In genomic region chr11:31713641-31714121, GRCm38 (mm10) we compare ENCODE assay signal across 7 mouse cellular contexts. TPM values are rescaled to one million over a fixed set of nuclear protein-coding genes. Genes with fewer than 3 reads are reported as not detected.
DNase-seq lines count a peak whose midpoint lies in the region; ATAC-seq and TF ChIP-seq lines count a peak whose summit lies in the region.

No protein-coding gene starts in this region.

- WGBS in neural tube, embryonic 13.5 days = 64% methylated on average over 6 of the region's 6 CpGs

- peaks cover 16% of the 10 kb centered on the region for H3K4me1 ChIP-seq in neural tube, embryonic 13.5 days (replicated peaks)

- no peak overlapping the region for H3K4me3 ChIP-seq in neural tube, embryonic 13.5 days

- 0 out of 2 replicates have a peak, but pooled peaks have one; percentile 3 for TF ChIP-seq CTCF in brain, embryonic 14.5 days (IDR thresholded peaks at IDR 0.05; ENCODE audit: borderline replicate concordance, extremely low read depth, insufficient read depth, insufficient read length)

- no peak overlapping the region for H3K9ac ChIP-seq in neural tube, embryonic 13.5 days

- DNase-seq in brain, embryonic 14.5 days (ENCODE audit: low read depth) = peak; percentile 91
- peak; percentile 77 to 79 for DNase-seq in heart, adult 9 months (ENCODE audit: low spot score in 2 of 2)
- peak; percentile 86 for DNase-seq in kidney, adult 9 months
- peak; percentile 89 for DNase-seq in left cerebral cortex, postnatal 4 days
- peak; percentile 46 for DNase-seq in urinary bladder, adult 2 months (ENCODE audit: low spot score)

- peak; percentile 38; the same call in 1 of the 2 replicates for ATAC-seq in erythroblast, adult 5-6 weeks (replicated peaks; ENCODE audit: low FRiP score, poor library complexity, severe bottlenecking)
- ATAC-seq in neural tube, embryonic 13.5 days (ENCODE audit: low read depth) = peak; percentile 81

- peak overlapping the region; percentile 33; the same call in 1 of the 2 replicates for H3K27ac ChIP-seq in neural tube, embryonic 13.5 days (replicated peaks)

- H3K4me2 ChIP-seq in neural tube, embryonic 13.5 days = no peak overlapping the region

- intact Hi-C loops in left cerebral cortex, postnatal 4 days (cut with DNase I) = no loop called here

- H3K27me3 ChIP-seq in neural tube, embryonic 13.5 days = no peaks in the 10 kb centered on the region

- no peak for TF ChIP-seq POLR2A in brain, embryonic 14.5 days (IDR thresholded peaks at IDR 0.05; ENCODE audit: borderline replicate concordance, extremely low read depth, insufficient read depth, insufficient read length, poor library complexity, severe bottlenecking)

- H3K9me3 ChIP-seq in neural tube, embryonic 13.5 days = no peaks in the 10 kb centered on the region

- H3K36me3 ChIP-seq in neural tube, embryonic 13.5 days = no peaks in the 10 kb centered on the region

RNA-seq across cellular contexts. Expression of gene Bod1, which starts 42.0 kb away (rescaled TPM):
- 194 and 228 TPM in 2 replicates for polyA plus RNA-seq in brain, embryonic 14.5 days (2012; rRNA removed)
- total RNA-seq in erythroblast, adult 5-6 weeks (2015; ENCODE audit: low replicate concordance) = 1.9 and 4.6 TPM in 2 replicates
- 1.5 and 3.2 TPM in 2 replicates for total RNA-seq in erythroblast, adult 5-6 weeks (2017; ENCODE audit: low replicate concordance)
- total RNA-seq in left cerebral cortex, postnatal 4 days (2021) = 10 to 100 TPM; 96.7 to 99.4 TPM
- 137 and 146 TPM in 2 replicates for polyA plus RNA-seq in neural tube, embryonic 13.5 days (2015; fragmentation: Nextera tagmentation; extraction: Ambion mirVana)
- 89.8 and 96.1 TPM in 2 replicates for polyA plus RNA-seq in urinary bladder, adult 2 months (2012; rRNA removed)
